Mouse (Mus musculus) granulocyte monocyte progenitor cell, adult 5-6 weeks (primary cell): ENCODE results near the gene Gbp4. TPM values are rescaled to one million over a fixed set of nuclear protein-coding genes. Genes with fewer than 3 reads are reported as not detected.

Source experiments
- total RNA-seq, 2 experiments: library from RNA; stranded (forward) in 1 of 2; stranded (reverse) in 1 of 2; fragments of 200-712, 200-1000 nt in 1 of 2; fragments of >200 nt in 1 of 2; fragmentation: Nextera tagmentation in 1 of 2; gene quantifications; 2 replicates each; pipeline ENCODE4 v1.2.3; 2014 to 2017

Gene Gbp4
- total RNA-seq, 2 experiments from 2014 or later = not detected

Other genes with a start within 250 kb of the Gbp4 start
- gene Abcg3, start 156.9 kb downstream of the Gbp4 start, total RNA-seq (2014; fragmentation: Nextera tagmentation) = 0.13 and 1.1 TPM in 2 replicates
- 0.52 and 0.65 TPM in 2 replicates for gene Abcg3, start 156.9 kb downstream of the Gbp4 start, total RNA-seq (2017)
- gene Gbp9, start within 50 bp of the Gbp4 start, total RNA-seq (2014; fragmentation: Nextera tagmentation) = not detected in 2 replicates
- gene Gbp9, start within 50 bp of the Gbp4 start, total RNA-seq (2017) = 0.26 and 1.9 TPM in 2 replicates
- not detected in 2 replicates for gene Gbp8, start within 50 bp of the Gbp4 start, total RNA-seq (2014; fragmentation: Nextera tagmentation)
- gene Gbp8, start within 50 bp of the Gbp4 start, total RNA-seq (2017) = 0.34 TPM in 1 of 2 replicates, not detected in the other
- not detected in 2 replicates for gene Gbp10, start 99.9 kb upstream of the Gbp4 start, total RNA-seq (2014; fragmentation: Nextera tagmentation)
- not detected in 2 replicates for gene Gbp10, start 99.9 kb upstream of the Gbp4 start, total RNA-seq (2017)
- gene Gm43302, start 154.1 kb upstream of the Gbp4 start, total RNA-seq (2014; fragmentation: Nextera tagmentation) = not detected in 2 replicates
- not detected in 2 replicates for gene Gm43302, start 154.1 kb upstream of the Gbp4 start, total RNA-seq (2017)
- 0.77 TPM in 1 of 2 replicates, not detected in the other for gene Gbp6, start 154.1 kb upstream of the Gbp4 start, total RNA-seq (2014; fragmentation: Nextera tagmentation)
- 0.65 and 0.77 TPM in 2 replicates for gene Gbp6, start 154.1 kb upstream of the Gbp4 start, total RNA-seq (2017)